Mouse (Mus musculus): ENCODE data around the gene Olfr1062.

GRCm38 (mm10) chr2:86378293-86378692 lies 48.3 kb downstream of the Olfr1062 start, which contains the start of gene Olfr1057:
- no peak for TF ChIP-seq CTCF (IDR thresholded peaks at IDR 0.05; ENCODE audit: control insufficient read depth, insufficient read depth, insufficient replicate concordance, low read depth, low read length)
- TF ChIP-seq POLR2A (IDR thresholded peaks at IDR 0.05; ENCODE audit: control insufficient read depth, low read depth, low read length), result no peak
